8 mouse cellular contexts compared by ENCODE assay signal in the genomic region with DNA sequence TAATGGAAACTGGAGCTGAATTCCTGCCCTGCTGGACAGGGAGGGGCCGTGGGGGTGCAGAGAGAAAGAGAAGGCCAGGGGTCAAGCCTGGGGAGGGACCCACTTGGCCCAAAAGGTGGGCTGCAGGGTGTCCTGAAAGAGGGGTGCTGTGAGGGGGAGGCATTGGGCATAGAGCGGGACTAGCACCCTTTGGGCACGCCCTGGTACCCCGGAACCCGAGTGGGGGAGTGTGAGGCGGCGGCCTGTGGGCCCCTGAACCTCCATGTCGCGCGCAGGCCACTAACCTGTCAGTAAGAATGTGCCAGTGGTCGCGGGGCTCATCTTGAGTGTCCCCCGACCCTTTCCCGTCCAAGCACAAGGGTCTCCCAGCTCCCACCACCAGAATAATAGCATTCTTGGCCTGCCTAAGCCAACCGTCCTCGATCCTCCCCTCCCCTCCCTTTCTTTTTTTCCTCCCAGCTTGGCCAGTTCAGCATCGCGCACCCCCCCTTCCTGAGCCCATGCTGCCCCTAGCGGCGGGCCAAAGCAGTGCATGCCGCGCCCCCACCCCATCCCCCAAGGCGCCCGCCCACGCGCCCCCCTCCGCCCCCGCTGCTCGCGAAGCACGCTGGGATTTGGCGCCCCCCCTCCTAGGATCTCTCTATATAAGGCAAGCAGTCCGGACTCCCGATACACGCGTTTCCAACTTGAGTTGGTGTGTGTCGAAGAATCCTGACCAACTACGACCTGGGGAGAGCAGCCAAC. TPM values are rescaled to one million over a fixed set of nuclear protein-coding genes. Genes with fewer than 3 reads are reported as not detected.
DNase-seq lines count a peak whose midpoint lies in the region; ATAC-seq lines count a peak whose summit lies in the region.

A gene (minus strand): TSS at position 512 of the 744 bp plus-strand sequence.
A gene (plus strand): TSS at position 611 of the 744 bp plus-strand sequence.

- H3K36me3 ChIP-seq in intestine, embryonic 15.5 days, result no peaks in the 10 kb centered on the region

- H3K4me2 ChIP-seq in intestine, embryonic 15.5 days (replicated peaks), result peak within 1 kb of the TSS; percentile 72

- 42% methylated on average over 38 of the region's 38 CpGs for WGBS in intestine, embryonic 15.5 days

- H3K9me3 ChIP-seq in intestine, embryonic 15.5 days, result 0 out of 2 replicates have a peak, but pooled peaks cover 2% of the 10 kb centered on the region

- peak within 1 kb of the TSS; percentile 60 for H3K27ac ChIP-seq in intestine, embryonic 15.5 days

- ATAC-seq in intestine, embryonic 15.5 days, result peak; percentile 60
- ATAC-seq in megakaryocyte-erythroid progenitor cell, adult 5-6 weeks (replicated peaks; ENCODE audit: low FRiP score, low TSS enrichment, poor library complexity, severe bottlenecking), result peak; percentile 12; the same call in 1 of the 2 replicates

- peak; percentile 89 for DNase-seq in adrenal gland, adult 2 months
- peak; percentile 84 for DNase-seq in embryo, embryonic 10.5 days (ENCODE audit: low spot score)
- DNase-seq in gastrocnemius, postnatal 36 days, result peak; percentile 58 to 69
- DNase-seq in left cerebral cortex, postnatal 25 days (ENCODE audit: low spot score in 2 of 2), result peak; percentile 65 to 71
- DNase-seq in right cerebral cortex, postnatal 10 days (ENCODE audit: low spot score in 2 of 2), result peak; percentile 82 to 84
- peak; percentile 30 to 62 for DNase-seq in urinary bladder, postnatal 36 days (ENCODE audit: low spot score in 2 of 2)

- H3K4me3 ChIP-seq in intestine, embryonic 15.5 days (replicated peaks), result peak within 1 kb of the TSS; percentile 44

- intact Hi-C loops in gastrocnemius, postnatal 36 days (cut with DNase I), result loop anchor here (10.0 kb wide), 1 partner anchor 192 kb away; no protein-coding TSS in a partner anchor
- intact Hi-C loops in left cerebral cortex, postnatal 25 days (cut with DNase I), result loop anchor here (1.0 to 5.0 kb wide), 4 partner anchors 146 to 635 kb away; a partner anchor contains a TSS

- peak within 1 kb of the TSS; percentile 41 for H3K9ac ChIP-seq in intestine, embryonic 15.5 days

- H3K4me1 ChIP-seq in intestine, embryonic 15.5 days (replicated peaks), result no peaks in the 10 kb centered on the region

- no peaks in the 10 kb centered on the region for H3K27me3 ChIP-seq in intestine, embryonic 15.5 days (replicated peaks)

RNA-seq across cellular contexts. Expression of the first gene that starts in this region (rescaled TPM):
- total RNA-seq in adrenal gland, adult 2 months (2021), result 10 to 100 TPM; 73.3 to 75.4 TPM
- polyA plus RNA-seq in adrenal gland, adult 2 months (2012; rRNA removed), result 10.3 and 11.9 TPM in 2 replicates
- 1 to 10 TPM; 9.5 to 9.7 TPM for total RNA-seq in gastrocnemius, postnatal 36 days (2021)
- polyA plus RNA-seq in intestine, embryonic 15.5 days (2015; fragmentation: Nextera tagmentation; extraction: Ambion mirVana), result 45.6 and 47.5 TPM in 2 replicates
- 10 to 100 TPM; 34.7 to 35.1 TPM for total RNA-seq in left cerebral cortex, postnatal 25 days (2021)
- 0.57 TPM in 1 of 2 replicates, not detected in the other for total RNA-seq in megakaryocyte-erythroid progenitor cell, adult 5-6 weeks (2014; fragmentation: Nextera tagmentation)
- 1.0 and 4.4 TPM in 2 replicates for total RNA-seq in megakaryocyte-erythroid progenitor cell, adult 5-6 weeks (2017)

RNA-seq across cellular contexts. Expression of the second gene that starts in this region (rescaled TPM):
- 100 to 1,000 TPM; 220 to 417 TPM for total RNA-seq in adrenal gland, adult 2 months (2021)
- 102 and 152 TPM in 2 replicates for polyA plus RNA-seq in adrenal gland, adult 2 months (2012; rRNA removed)
- 1 to 10 TPM; 1.4 TPM for total RNA-seq in gastrocnemius, postnatal 36 days (2021)
- polyA plus RNA-seq in intestine, embryonic 15.5 days (2015; fragmentation: Nextera tagmentation; extraction: Ambion mirVana), result 2.8 and 3.2 TPM in 2 replicates
- total RNA-seq in left cerebral cortex, postnatal 25 days (2021), result 10 to 100 TPM; 12.5 to 19.1 TPM
- 0.25 and 0.61 TPM in 2 replicates for total RNA-seq in megakaryocyte-erythroid progenitor cell, adult 5-6 weeks (2014; fragmentation: Nextera tagmentation)
- 0.28 and 1.4 TPM in 2 replicates for total RNA-seq in megakaryocyte-erythroid progenitor cell, adult 5-6 weeks (2017)

Comparison
In these comparisons a context has a peak if more than half of its experiments do, and no peak if none do; other contexts are left out.
1. Peak in every context shown above with its lines: DNase-seq, ATAC-seq, H3K4me3 ChIP-seq and H3K27ac ChIP-seq.
2. RNA of the second gene that starts in this region (total RNA-seq): 220 to 417 TPM in adrenal gland, adult 2 months; 12.5 to 19.1 TPM in left cerebral cortex, postnatal 25 days, 1.4 TPM in gastrocnemius, postnatal 36 days and 0.25 to 1.4 TPM in megakaryocyte-erythroid progenitor cell, adult 5-6 weeks; every median in the first group is over 10 times any median in the second.
3. RNA of the second gene that starts in this region (polyA plus RNA-seq): 102 to 152 TPM in adrenal gland, adult 2 months; 2.8 to 3.2 TPM in intestine, embryonic 15.5 days; every median in the first group is over 10 times any median in the second.